Mouse (Mus musculus): ENCODE results near the gene D430041D05Rik.
A peak's percentile ranks its signal among the peaks of the same experiment; 100 is the strongest.

Gene D430041D05Rik

DNA sequence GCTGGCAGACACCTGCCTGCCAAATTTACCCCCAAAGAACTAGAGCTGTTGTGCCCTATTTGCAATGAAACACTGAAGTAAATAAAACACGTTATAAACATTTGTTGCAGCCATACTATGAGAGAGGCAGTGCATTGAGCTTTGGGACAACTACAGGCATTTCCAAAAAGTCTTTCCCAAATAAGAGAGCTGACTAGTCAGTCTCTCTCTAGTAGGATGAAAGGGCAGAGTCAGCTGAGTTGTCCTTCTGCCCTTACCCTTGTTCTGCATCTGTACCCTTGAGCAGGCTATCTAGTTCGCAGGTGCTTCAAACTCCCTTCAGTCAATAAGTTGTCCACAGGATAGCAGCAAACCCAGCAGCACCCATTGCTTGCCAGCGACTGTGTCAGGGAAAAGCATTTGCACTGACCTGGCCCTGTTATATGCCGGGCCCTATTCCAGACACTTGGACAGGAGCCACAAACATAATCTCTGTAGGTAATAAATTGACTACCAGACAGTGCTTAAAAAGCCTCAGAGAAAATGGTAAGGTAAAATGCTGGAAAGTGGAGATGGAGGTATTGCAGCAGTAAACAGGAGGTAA, at the start of gene D430041D05Rik:
Gene D430041D05Rik, minus strand, starts transcription at position 51 of the 583 bp plus-strand sequence.
- peak; percentile 55 for DNase-seq

DNA sequence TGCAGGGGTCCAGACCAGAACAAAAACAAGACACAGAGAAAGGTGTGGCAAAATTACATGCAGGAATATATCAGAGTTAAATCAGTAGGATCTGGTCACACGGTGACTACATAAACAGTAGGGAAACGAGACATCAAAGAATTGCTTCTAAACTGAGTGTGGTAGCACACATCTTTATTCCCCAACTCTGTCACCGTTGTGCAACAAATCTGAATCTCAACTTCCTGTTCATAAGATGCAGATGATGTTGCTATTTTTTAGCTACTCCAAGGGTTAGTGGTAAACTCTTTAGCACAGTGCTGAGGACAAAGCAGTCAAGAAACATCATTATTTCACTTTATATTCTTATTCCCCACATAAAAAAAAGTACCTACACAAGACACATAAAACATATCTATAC, 49.2 kb upstream of the D430041D05Rik start:
- DNase-seq = no peak

DNA sequence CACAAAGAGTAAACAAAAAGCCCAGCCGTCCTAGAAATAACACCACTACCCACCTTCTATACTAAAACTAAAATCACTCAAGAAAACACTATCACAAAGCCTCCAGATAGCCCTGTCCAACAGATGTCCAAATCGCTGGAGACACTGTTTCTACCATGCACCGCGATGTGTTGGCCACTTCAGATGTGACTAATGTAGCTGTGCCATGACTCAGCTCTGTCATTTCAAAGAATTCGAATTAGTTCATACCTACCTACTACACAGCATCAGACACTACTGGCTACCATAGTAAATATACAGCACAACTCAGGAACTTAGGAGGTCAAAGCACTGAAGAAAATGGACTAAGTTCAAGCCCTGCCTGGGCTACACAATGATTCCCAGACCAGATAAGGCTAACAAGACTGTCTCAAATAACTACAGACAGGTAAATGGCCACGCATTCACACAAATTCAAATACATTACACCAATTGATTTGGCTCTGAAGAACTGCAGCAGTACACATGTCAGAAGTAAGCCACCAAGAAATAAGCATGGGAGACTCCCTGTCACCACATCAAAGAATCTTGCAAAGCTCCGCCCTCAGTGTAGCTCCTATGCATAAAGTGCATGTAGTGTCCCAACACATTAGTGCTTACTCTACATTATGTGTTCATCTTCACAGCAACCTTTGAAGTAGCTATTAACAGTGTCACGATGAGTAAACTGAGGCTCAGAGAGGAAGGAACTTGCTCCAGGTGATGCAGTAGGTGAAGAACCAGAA, 47.9 kb upstream of the D430041D05Rik start:
- DNase-seq = no peak

DNA sequence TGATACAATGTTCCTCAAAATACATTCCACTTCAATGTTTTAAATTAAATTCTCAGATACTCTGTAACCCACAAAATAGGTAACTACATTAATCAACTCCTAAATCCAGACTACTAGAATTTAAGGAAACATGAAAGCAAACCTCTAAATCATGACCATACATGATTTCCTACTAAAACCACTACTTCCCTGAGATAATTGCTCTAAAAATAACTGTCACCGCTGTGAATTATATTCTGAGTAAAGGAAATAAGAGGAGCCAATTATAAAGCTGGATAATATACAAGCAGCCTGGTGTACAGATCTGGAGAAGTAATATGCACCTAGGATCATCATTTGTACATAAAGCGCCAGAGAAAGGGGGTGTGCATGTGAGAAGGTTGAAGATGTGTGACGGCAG, 46.3 kb upstream of the D430041D05Rik start:
- DNase-seq = no peak

DNA sequence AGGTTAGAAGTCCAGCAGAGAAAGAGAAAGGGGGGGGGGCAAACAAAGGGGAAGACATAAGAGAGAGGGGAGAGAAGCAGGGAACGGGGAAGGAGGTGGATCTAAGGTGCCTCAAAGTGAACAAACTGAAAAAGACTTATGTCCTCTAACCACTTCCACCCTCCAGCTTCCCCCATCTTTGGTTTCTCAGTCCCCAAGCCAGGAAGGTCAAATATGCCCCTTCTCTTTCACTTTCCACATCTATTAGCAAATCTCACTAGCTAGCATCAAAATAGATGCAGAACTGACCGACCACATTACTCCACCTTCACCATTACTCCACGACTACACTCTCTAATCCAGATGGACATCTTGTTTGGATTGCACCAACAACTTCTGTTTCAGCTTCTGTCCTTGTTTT, 39.9 kb upstream of the D430041D05Rik start:
- no peak for DNase-seq

DNA sequence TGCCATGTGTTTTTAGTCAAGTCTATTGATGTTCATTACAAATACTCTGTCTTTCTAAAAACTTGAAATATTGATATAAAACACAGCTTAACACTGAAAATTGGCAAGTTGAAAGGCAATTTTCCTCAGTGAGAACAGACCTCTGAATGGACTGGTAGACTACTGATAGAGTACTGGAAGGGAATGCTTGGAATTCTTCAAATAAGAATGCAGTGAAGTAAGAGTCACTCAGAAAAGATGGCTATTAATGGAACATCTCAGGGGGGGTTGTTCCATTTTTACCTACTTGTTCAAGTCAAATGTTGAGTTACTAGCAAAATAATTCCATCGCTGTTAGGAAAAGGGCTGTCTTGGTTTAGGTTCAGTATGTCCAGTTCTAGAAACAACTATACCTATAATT, 38.4 kb upstream of the D430041D05Rik start:
- DNase-seq = no peak

DNA sequence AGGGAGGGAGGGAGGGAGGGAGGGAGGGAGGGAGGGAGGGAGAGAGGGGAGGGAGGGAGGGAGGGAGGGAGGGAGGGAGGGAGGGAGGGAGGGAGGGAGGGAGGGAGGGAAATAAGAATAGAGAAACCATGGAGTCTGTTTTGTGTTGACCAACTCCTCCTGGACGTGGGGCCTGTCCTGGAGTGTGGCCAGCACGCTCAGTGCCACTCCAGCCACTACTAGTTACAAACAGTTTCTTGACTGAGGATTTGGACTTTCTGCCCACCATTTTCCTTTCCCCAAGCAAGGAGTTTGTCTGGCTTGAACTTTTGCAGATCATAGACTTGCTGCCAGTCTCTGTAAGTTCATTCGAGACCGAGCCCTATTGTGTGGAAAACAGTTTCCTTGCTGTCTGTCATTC, 37.4 kb upstream of the D430041D05Rik start:
- no peak for DNase-seq

DNA sequence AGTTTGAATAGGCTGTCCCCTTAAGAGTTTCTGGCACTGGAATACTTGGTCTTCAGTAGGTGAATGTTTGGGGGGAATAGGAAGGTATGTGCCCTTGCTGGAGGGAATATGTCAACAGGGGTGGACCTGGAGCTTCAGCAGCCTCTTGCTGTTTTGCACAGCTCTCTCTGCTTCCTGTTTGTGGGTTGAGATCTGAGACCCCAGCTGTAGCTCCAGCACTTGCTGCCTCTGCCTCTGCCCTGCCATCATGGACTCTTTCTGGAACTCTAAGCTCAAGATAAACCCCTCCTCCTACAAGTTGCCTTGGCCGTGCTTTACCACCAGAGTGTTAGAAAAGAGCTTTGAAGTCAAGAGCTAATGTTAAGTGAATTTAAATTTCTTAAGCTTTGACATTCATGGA, 35.2 kb upstream of the D430041D05Rik start:
- no peak for DNase-seq

DNA sequence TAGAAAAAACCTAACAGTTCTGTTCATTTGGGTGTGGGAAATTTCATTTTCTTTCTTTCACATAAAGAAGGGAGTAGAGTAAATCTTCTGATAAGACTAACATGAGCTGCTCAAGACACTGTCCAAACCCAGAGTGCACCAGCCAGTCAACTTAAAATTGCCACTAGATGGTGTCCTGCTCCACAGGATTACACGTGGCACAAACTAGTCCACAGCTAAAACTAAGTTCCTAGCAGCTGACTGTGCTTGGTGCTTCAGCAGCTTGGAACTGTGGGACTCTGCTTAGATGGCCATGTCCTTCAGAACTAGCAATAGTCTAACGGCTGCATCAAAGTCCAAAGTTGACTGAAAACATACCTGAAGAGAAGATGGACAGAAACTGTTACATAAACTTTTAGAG, 34.0 kb upstream of the D430041D05Rik start:
- DNase-seq = peak; percentile 55

DNA sequence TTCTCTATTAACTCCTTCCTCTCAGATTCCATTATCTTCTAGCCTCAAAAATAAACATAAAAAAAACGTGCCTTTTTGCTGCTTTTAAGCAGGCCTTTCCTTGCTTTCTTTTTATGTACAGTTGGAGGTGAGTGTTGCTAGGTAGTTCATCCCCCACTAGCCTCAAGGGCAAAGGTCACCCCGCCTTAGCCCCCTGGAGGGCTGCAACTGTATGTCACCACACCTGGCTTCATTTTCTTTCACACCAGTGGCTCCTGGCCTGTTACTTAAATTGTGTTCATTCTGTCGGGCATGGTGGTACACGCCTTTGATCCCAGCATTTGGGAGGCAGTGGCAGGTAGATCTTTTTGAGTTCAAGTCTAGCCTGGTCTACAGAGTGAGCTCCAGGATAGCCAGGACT, 31.5 kb upstream of the D430041D05Rik start:
- no peak for DNase-seq

DNA sequence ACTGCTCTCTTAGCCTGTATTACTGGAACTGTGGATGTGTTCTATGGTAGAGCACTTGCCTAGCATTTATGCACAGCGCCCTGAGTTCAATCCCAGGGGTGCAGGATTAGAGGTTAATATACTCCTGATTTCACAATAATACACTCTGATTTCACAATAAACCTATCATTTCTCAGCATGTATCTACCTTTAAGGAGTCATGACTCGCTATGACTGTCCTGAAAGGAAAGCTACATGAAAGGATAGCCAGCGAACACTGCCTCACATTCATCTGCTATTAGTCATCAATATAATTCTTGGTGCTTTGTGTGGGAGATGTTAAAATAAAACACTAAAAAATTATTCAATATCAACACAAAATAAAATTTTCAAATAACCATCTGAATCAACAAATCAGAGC, 25.4 kb upstream of the D430041D05Rik start:
- no peak for DNase-seq

DNA sequence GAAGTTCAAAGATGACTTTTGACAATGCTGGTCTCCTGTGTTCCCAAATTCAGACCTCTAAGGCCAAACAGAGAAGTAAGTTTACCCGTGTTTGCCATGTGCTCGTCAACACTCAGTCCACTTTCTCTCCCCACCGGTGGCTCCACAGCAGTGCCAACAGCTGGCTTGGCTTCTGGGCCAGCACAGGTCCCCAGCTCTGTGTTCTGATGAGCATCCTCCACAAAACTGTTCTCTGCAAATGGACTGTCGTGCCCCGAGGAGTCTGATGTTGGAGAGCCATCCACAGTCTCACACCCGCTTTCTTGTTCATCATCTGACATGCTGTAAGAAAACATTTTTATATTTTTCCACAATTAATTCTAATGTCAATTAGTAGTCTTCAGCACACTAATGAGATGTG, 20.3 kb upstream of the D430041D05Rik start:
- no peak for DNase-seq

DNA sequence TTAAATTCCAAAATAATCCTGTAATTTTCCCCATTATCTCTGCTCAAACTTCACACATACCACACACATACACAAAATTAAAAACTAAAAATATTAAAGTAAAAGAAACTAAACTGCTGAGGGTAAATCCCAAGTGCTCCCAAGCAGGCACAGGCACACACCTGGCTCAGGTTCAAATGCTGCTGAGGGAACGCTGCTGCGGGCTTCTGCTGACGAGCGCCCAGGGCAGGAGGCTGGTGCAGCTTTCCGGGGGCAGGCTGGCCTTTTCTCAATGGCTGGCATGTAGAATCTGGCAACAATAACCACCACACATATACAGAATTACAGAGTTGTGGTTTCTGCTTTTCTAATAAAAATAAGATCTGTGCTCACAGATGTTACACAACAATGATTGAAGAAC, 19.8 kb upstream of the D430041D05Rik start:
- no peak for DNase-seq

DNA sequence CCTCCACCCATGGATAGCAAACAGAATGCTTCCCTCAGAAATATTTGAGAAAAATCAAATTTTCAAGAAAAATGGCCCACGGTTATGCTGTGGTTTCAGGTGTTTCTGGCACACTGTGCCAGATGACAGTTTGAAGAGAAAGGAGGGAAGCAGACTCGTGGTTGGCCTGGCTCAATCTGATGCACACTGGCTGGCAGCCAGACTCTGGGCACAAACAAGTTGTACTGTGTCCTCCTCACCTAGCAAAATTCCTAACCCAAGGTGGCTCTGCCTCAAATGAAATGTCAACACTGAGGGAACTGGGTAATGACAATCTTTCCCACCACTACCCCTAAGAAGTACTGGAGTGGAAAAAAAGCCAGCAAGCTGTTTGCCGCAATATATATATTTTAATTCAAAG, 15.3 kb upstream of the D430041D05Rik start:
- no peak for DNase-seq

DNA sequence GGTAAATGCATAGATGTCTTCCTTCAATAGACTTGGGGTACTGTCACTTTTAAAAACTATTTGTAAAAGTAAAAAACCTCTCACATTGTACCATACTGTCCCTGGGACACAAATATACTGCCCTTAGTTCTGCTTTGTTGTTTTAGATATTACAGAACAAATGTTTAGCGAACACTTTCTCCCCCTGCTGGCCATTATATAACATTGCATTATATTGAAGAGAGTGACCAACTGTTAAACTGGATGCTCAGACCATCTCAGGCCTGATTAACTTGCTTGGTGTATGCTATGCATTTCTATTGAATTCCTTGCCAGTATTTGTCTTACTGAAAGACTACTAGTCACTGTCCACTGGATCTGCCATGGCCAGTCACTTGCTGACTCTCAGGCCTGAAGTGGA, 11.4 kb upstream of the D430041D05Rik start:
- DNase-seq = no peak

DNA sequence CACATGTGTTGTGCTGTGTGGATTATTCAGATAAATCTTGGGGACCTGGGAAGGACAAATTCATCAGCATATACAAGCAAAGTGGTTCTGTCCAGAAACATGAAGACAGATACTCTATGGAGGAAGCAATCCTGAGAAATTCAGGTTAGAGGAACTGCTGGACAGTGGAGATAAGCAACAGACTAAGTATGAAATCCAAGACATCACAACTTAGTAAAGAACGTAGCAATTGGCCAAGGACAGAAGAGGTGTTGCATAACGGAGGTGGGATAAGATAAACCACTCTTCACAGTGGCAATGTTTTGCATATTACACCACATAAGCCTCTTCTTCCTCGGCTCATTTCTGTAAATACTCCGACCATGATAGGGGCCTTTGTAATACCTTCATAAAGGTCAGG, 10.0 kb upstream of the D430041D05Rik start:
- no peak for DNase-seq

DNA sequence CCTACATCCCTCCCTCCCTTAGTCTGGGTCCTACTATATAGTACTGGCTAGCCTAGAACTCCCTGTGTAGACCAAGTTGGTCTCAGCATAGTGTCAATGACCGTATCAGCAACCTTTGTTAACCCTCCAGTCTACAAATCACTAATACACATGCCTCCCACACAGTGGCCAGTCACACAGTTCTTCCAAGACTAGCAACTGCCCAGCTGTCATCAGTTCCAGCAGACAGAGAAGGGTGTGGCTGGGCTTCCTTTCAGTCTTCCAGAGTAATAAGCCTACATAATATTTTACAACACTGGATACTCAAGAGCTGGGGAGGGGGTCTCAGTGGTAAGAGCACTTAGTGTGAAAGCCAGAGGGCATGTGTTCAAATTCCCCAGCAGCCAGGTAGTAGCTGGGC, 9.2 kb upstream of the D430041D05Rik start:
- no peak for DNase-seq

DNA sequence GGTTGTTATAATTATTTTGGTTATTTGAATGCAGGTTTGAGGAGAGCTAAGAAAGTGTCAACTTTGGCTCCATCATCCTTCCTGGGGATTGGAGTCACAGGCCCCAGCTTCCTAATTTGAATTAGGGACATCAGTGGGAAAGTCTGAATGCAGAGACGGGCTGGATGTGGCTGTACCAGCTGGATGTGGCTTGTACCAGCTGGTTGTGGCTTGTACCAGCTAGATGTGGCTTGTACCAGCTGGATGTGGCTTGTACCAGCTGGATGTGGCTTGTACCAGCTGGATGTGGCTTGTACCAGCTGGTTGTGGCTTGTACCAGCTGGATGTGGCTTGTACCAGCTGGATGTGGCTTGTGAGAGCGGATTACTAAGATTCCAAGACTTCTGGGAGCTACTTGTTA, 8.6 kb upstream of the D430041D05Rik start:
- DNase-seq = no peak

DNA sequence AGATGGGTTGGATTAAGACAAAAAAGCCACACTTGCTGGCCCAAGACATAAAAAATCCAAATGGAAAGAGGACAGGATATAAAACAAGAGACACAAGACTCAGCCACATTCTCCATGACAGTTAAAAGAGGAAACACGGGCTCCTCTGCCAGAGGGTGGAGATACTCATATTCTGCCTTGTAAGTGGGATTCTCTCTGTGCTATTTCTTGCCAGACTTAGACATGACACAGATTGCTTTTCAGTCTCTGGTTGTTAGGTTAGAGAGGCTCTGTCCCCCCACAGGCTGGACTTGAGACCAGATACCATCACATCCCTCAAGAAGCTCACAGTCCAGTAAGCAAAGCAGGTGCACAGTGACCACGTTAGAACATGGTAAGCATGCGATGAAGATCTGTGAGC, 2.2 kb upstream of the D430041D05Rik start:
- DNase-seq = no peak

DNA sequence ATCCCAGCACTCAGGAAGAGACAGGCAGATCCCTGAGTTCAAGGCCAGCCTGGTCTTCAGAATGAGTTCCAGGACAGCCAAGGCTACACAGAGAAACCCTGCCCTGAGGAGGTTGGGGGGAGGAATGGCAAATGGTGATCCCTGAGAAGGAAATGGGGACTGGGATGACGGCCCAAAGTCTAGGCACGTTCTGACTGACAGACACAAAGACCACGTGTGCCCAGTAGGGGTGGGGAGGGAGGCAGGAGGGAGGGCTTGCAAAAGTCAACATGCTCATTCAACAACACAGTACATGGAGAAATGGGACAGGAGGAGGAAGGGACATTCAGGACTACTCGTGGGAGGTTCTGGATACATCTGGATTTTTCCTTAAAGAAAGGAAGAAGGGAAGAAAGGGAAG, 1.7 kb upstream of the D430041D05Rik start:
- no peak for DNase-seq

DNA sequence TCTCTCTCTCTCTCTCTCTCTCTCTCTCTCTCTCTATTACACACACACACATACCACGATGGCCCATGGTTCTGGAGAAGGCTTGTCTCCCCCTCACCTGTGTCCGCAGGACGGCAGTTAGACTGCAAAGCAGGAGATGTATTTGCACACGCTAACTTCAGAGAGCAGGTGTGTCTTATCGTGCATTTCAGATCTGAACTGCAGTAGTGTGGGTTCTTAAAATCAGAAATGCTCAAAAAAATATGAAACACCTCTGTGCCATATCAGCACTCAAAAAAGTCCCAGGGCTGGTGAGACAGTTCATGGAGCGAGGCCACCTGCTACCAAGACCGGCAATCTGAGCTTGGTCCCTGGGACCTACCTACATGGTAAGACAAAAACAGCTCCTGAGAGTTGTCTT, 993 bp upstream of the D430041D05Rik start:
- DNase-seq = no peak

DNA sequence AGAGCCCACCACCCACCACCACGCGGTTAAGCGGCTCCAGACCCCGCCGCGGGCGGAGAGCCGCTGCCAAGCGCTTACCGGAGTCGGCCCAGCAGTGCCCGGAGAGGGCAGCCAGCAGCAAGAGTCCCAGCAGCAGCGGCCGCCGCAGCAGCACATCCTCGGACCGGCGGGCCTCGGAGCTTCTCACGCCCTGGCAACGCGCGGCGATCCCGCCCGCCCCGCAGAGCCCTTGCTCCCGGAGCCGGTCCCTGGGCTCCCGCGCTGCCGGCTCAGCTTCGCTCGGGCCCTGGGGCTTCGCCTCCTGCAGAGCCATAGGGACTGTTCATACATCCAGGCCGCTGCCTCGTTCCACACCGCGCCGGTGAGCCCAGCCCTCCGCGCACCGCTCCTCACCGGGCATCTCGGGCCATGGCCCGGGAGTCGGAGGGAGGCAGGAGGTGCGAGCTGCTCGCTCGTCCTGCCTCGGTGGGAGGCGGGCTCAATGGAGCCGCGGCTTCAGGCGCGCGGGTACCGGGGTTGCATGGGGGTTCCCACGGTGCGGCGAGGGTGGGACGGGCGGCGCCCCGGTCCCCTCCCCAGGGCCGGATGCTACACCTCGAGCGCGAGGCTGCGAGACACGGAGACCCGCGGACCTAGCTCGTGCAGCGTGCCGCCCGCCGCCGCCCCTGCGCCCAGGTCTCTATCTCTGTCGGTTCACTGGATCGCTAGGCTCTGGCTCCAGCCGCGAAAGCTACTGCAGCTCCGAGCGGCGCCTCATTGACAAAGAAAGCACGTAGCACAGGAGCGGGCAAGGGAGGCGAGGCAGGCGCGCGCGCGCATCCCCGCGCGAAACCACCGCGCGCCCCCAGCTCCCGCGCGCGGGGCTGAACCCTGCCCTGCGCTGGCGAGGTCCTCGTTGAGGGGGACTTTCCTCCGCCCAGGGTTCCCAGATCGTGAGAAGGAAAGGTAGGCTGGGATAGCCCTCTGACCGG, 677 bp downstream of the D430041D05Rik start:
- DNase-seq = peak; percentile 73

DNA sequence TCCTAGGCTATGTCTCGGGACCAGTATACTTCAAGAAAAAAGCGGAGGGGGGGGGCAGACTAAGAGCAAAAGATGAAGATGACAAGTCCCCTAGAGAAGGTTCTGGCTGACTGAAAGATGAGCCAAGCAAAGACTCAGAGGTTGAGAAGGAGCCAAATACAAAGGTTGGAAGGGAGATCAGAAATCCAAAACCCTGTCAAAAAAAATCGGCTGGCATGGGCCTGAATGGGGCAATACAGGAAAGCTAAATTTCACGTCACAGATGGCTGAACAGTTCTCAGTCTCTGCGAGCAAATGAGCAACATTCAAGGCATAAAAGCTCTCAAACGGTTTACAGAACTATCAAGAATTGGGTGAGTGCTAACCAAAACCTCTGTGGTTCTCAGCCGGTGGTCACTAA, 2.5 kb downstream of the D430041D05Rik start:
- no peak for DNase-seq

DNA sequence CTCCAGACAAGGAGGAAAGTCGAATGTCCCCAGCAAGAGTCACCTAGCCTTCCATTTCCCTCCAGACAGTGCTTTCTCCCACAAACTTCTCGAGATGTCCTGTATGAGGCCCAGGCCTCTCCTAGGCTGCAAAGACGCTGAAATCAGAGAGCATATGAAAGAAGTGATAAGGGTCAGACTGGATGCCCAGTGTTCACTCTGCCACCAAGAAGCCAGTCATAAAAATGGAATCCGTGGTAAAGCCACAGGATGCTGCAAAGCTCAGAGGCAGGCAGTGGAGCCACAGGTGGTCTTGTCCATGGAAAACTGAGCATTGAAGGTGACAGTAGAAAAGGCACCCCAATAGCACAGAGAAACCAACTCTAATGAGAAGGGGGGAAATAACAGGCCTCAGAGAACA, 2.9 kb downstream of the D430041D05Rik start:
- no peak for DNase-seq
